Mouse (Mus musculus): ENCODE measurements around the gene Rnft2. TPM values are rescaled to one million over a fixed set of nuclear protein-coding genes. Genes with fewer than 3 reads are reported as not detected.
A peak's percentile ranks its signal among the peaks of the same experiment; 100 is the strongest.

Rnft2 gene
- polyA plus RNA-seq, 1 experiment from 2014 or later = 11.1 TPM

- H3K27ac ChIP-seq (ENCODE audit: low read length) = no peak overlapping the region
- H3K27me3 ChIP-seq (replicated peaks; ENCODE audit: control insufficient read depth, insufficient read depth, low read length) = no peaks in the 10 kb centered on the region
- WGBS = 87% methylated on average over 10 of the region's 10 CpGs
- no peak overlapping the region for H3K4me2 ChIP-seq (ENCODE audit: low read length)
- H3K9me3 ChIP-seq (ENCODE audit: control insufficient read depth, low read length) = no peaks in the 10 kb centered on the region
- H3K4me3 ChIP-seq (replicated peaks; ENCODE audit: low read length) = no peak overlapping the region
- no peak overlapping the region for H3K9ac ChIP-seq (replicated peaks; ENCODE audit: low read depth, low read length)
- ATAC-seq = no peak
- H3K4me1 ChIP-seq (replicated peaks; ENCODE audit: control insufficient read depth, insufficient read depth, low read length) = peaks cover 2% of the 10 kb centered on the region; the same call in 1 of the 2 replicates
- peaks cover 24% of the 10 kb centered on the region for H3K36me3 ChIP-seq (ENCODE audit: control insufficient read depth, insufficient read depth)
Observed at GRCm38 (mm10) chr5:118260055-118260454, 15.1 kb upstream of the Rnft2 start.

GRCm38 (mm10) chr5:118259636-118260035 is 14.7 kb upstream of the Rnft2 start:
- no peaks in the 10 kb centered on the region for H3K27me3 ChIP-seq (replicated peaks; ENCODE audit: control insufficient read depth, insufficient read depth, low read length)
- H3K9ac ChIP-seq (replicated peaks; ENCODE audit: low read depth, low read length) = no peak overlapping the region
- H3K4me2 ChIP-seq (ENCODE audit: low read length) = no peak overlapping the region
- no peak overlapping the region for H3K27ac ChIP-seq (ENCODE audit: low read length)
- H3K36me3 ChIP-seq (ENCODE audit: control insufficient read depth, insufficient read depth) = peaks cover 24% of the 10 kb centered on the region
- H3K4me1 ChIP-seq (replicated peaks; ENCODE audit: control insufficient read depth, insufficient read depth, low read length) = peaks cover 2% of the 10 kb centered on the region; the same call in 1 of the 2 replicates
- H3K4me3 ChIP-seq (replicated peaks; ENCODE audit: low read length) = no peak overlapping the region
- ATAC-seq = no peak
- 85% methylated on average over 6 of the region's 6 CpGs for WGBS
- H3K9me3 ChIP-seq (ENCODE audit: control insufficient read depth, low read length) = no peaks in the 10 kb centered on the region

GRCm38 (mm10) chr5:118259152-118259551 is 14.2 kb upstream of the Rnft2 start:
- Histone ChIP-seq H3K9me3 (ENCODE audit: control insufficient read depth, low read length) (no peaks in the 10 kb centered on the region), H3K4me1 (replicated peaks; ENCODE audit: control insufficient read depth, insufficient read depth, low read length) (peaks cover 2% of the 10 kb centered on the region; the same call in 1 of the 2 replicates), H3K27ac (ENCODE audit: low read length) (no peak overlapping the region), H3K4me3 (replicated peaks; ENCODE audit: low read length) (no peak overlapping the region), H3K27me3 (replicated peaks; ENCODE audit: control insufficient read depth, insufficient read depth, low read length) (no peaks in the 10 kb centered on the region), H3K9ac (replicated peaks; ENCODE audit: low read depth, low read length) (no peak overlapping the region), H3K4me2 (ENCODE audit: low read length) (no peak overlapping the region), H3K36me3 (ENCODE audit: control insufficient read depth, insufficient read depth) (peaks cover 24% of the 10 kb centered on the region)
- WGBS = 44% methylated on average over 6 of the region's 6 CpGs
- peak; percentile 18; the same call in 1 of the 2 replicates for ATAC-seq

- Histone ChIP-seq H3K36me3 (ENCODE audit: control insufficient read depth, insufficient read depth) (peaks cover 19% of the 10 kb centered on the region), H3K27ac (ENCODE audit: low read length) (no peak overlapping the region), H3K4me2 (ENCODE audit: low read length) (no peak overlapping the region), H3K9ac (replicated peaks; ENCODE audit: low read depth, low read length) (no peak overlapping the region), H3K9me3 (ENCODE audit: control insufficient read depth, low read length) (no peaks in the 10 kb centered on the region), H3K4me1 (replicated peaks; ENCODE audit: control insufficient read depth, insufficient read depth, low read length) (peaks cover 2% of the 10 kb centered on the region; the same call in 1 of the 2 replicates), H3K4me3 (replicated peaks; ENCODE audit: low read length) (no peak overlapping the region), H3K27me3 (replicated peaks; ENCODE audit: control insufficient read depth, insufficient read depth, low read length) (no peaks in the 10 kb centered on the region)
- WGBS = 91% methylated on average over 4 of the region's 4 CpGs
- ATAC-seq = no peak
Observed at GRCm38 (mm10) chr5:118256981-118257380, 12.1 kb upstream of the Rnft2 start.

GRCm38 (mm10) chr5:118253551-118253950 is 8.6 kb upstream of the Rnft2 start:
- 92% methylated on average over 3 of the region's 3 CpGs for WGBS
- ATAC-seq = no peak

GRCm38 (mm10) chr5:118250987-118251386 is 6.1 kb upstream of the Rnft2 start:
- H3K4me3 ChIP-seq (replicated peaks; ENCODE audit: low read length) = no peak overlapping the region
- WGBS = 63% methylated on average over 6 of the region's 7 CpGs

More at GRCm38 (mm10) chr5:118253551-118253950, 8.6 kb upstream of the Rnft2 start:
- H3K36me3 ChIP-seq (ENCODE audit: control insufficient read depth, insufficient read depth) = peaks cover 7% of the 10 kb centered on the region; the same call in 1 of the 2 replicates
- H3K4me3 ChIP-seq (replicated peaks; ENCODE audit: low read length) = no peak overlapping the region
- H3K27me3 ChIP-seq (replicated peaks; ENCODE audit: control insufficient read depth, insufficient read depth, low read length) = no peaks in the 10 kb centered on the region
- no peaks in the 10 kb centered on the region for H3K9me3 ChIP-seq (ENCODE audit: control insufficient read depth, low read length)
- H3K4me1 ChIP-seq (replicated peaks; ENCODE audit: control insufficient read depth, insufficient read depth, low read length) = no peaks in the 10 kb centered on the region; the same call in 1 of the 2 replicates
- H3K9ac ChIP-seq (replicated peaks; ENCODE audit: low read depth, low read length) = no peak overlapping the region
- H3K27ac ChIP-seq (ENCODE audit: low read length) = no peak overlapping the region
- H3K4me2 ChIP-seq (ENCODE audit: low read length) = no peak overlapping the region

GRCm38 (mm10) chr5:118247378-118247777 is 2.5 kb upstream of the Rnft2 start:
- 92% methylated on average over 8 of the region's 8 CpGs for WGBS
- peaks cover 22% of the 10 kb centered on the region for H3K4me1 ChIP-seq (replicated peaks; ENCODE audit: control insufficient read depth, insufficient read depth, low read length)
- H3K27ac ChIP-seq (ENCODE audit: low read length) = no peak overlapping the region
- ATAC-seq = no peak
- H3K36me3 ChIP-seq (ENCODE audit: control insufficient read depth, insufficient read depth) = peaks cover 2% of the 10 kb centered on the region; the same call in 1 of the 2 replicates
- H3K9ac ChIP-seq (replicated peaks; ENCODE audit: low read depth, low read length) = no peak overlapping the region
- H3K27me3 ChIP-seq (replicated peaks; ENCODE audit: control insufficient read depth, insufficient read depth, low read length) = no peaks in the 10 kb centered on the region
- no peak overlapping the region for H3K4me2 ChIP-seq (ENCODE audit: low read length)
- H3K9me3 ChIP-seq (ENCODE audit: control insufficient read depth, low read length) = no peaks in the 10 kb centered on the region
- no peak overlapping the region for H3K4me3 ChIP-seq (replicated peaks; ENCODE audit: low read length)

More at GRCm38 (mm10) chr5:118250987-118251386, 6.1 kb upstream of the Rnft2 start:
- Histone ChIP-seq H3K4me2 (ENCODE audit: low read length) (no peak overlapping the region), H3K27me3 (replicated peaks; ENCODE audit: control insufficient read depth, insufficient read depth, low read length) (no peaks in the 10 kb centered on the region), H3K9ac (replicated peaks; ENCODE audit: low read depth, low read length) (no peak overlapping the region), H3K9me3 (ENCODE audit: control insufficient read depth, low read length) (no peaks in the 10 kb centered on the region), H3K4me1 (replicated peaks; ENCODE audit: control insufficient read depth, insufficient read depth, low read length) (peaks cover 12% of the 10 kb centered on the region), H3K36me3 (ENCODE audit: control insufficient read depth, insufficient read depth) (peaks cover 2% of the 10 kb centered on the region; the same call in 1 of the 2 replicates), H3K27ac (ENCODE audit: low read length) (no peak overlapping the region)
- no peak for ATAC-seq

- 4% methylated on average over 14 of the region's 15 CpGs for WGBS
Observed at GRCm38 (mm10) chr5:118245606-118246308, 841 bp upstream of the Rnft2 start.

GRCm38 (mm10) chr5:118239671-118240070 is 5.2 kb downstream of the Rnft2 start:
- ATAC-seq = no peak
- H3K27ac ChIP-seq (ENCODE audit: low read length) = no peak overlapping the region
- H3K9me3 ChIP-seq (ENCODE audit: control insufficient read depth, low read length) = no peaks in the 10 kb centered on the region
- peaks cover 7% of the 10 kb centered on the region for H3K4me1 ChIP-seq (replicated peaks; ENCODE audit: control insufficient read depth, insufficient read depth, low read length)
- no peak overlapping the region for H3K4me3 ChIP-seq (replicated peaks; ENCODE audit: low read length)
- H3K4me2 ChIP-seq (ENCODE audit: low read length) = no peak overlapping the region
- H3K27me3 ChIP-seq (replicated peaks; ENCODE audit: control insufficient read depth, insufficient read depth, low read length) = no peaks in the 10 kb centered on the region
- WGBS = 83% methylated on average over 12 of the region's 12 CpGs
- peaks cover 14% of the 10 kb centered on the region; the same call in 1 of the 2 replicates for H3K36me3 ChIP-seq (ENCODE audit: control insufficient read depth, insufficient read depth)
- H3K9ac ChIP-seq (replicated peaks; ENCODE audit: low read depth, low read length) = no peak overlapping the region

More at GRCm38 (mm10) chr5:118245606-118246308, 841 bp upstream of the Rnft2 start:
- peaks cover 5% of the 10 kb centered on the region; the same call in 1 of the 2 replicates for H3K36me3 ChIP-seq (ENCODE audit: control insufficient read depth, insufficient read depth)
- peak overlapping the region; percentile 87 for H3K4me3 ChIP-seq (replicated peaks; ENCODE audit: low read length)
- peaks cover 22% of the 10 kb centered on the region for H3K4me1 ChIP-seq (replicated peaks; ENCODE audit: control insufficient read depth, insufficient read depth, low read length)
- no peaks in the 10 kb centered on the region for H3K27me3 ChIP-seq (replicated peaks; ENCODE audit: control insufficient read depth, insufficient read depth, low read length)
- H3K4me2 ChIP-seq (ENCODE audit: low read length) = peak overlapping the region; percentile 80
- H3K27ac ChIP-seq (ENCODE audit: low read length) = peak overlapping the region; percentile 67
- H3K9ac ChIP-seq (replicated peaks; ENCODE audit: low read depth, low read length) = peak overlapping the region; percentile 75
- no peak; the same call in 1 of the 2 replicates for ATAC-seq
- H3K9me3 ChIP-seq (ENCODE audit: control insufficient read depth, low read length) = no peaks in the 10 kb centered on the region
